Mouse (Mus musculus) MEL (cell line): Measurements from ENCODE around the gene Nfatc4. TPM values are rescaled to one million over a fixed set of nuclear protein-coding genes. Genes with fewer than 3 reads are reported as not detected.

Source experiments
- DNase-seq: peaks from one replicate; pipeline ENCODE4 v3.0.0; 2011; ENCODE audit warnings: low read depth, low spot score
- H3K27ac ChIP-seq: 2 replicates; pipeline ENCODE4 v1.5.1; 2012; ENCODE audit warnings: low read depth, mild to moderate bottlenecking, control low read depth, low read length, moderate library complexity; ENCODE audit not compliant: control insufficient read depth
- H3K27me3 ChIP-seq, 2 experiments: fragments of 150-350 bp in 1 of 2; sonication (generic) in 1 of 2; 2 replicates each; pipeline ENCODE4 v1.6.1; 2012; ENCODE audit warnings: low read length in 2 of 2, mild to moderate bottlenecking in 2 of 2, improper control_type of control experiment in 1 of 2, moderate library complexity in 1 of 2; ENCODE audit not compliant: insufficient read depth in 2 of 2, control insufficient read depth in 1 of 2
- H3K36me3 ChIP-seq, 2 experiments: 2 replicates each; pipeline ENCODE4 v1.6.1; 2012 to 2014; ENCODE audit warnings: low read length in 2 of 2, improper control_type of control experiment in 1 of 2, inconsistent platforms in 1 of 2, mild to moderate bottlenecking in 1 of 2; ENCODE audit not compliant: insufficient read depth in 2 of 2, control insufficient read depth in 1 of 2
- H3K4me1 ChIP-seq, 2 experiments: fragments of 150-350 bp in 1 of 2; sonication (generic) in 1 of 2; 2 replicates each; pipeline ENCODE4 v1.6.1; 2012; ENCODE audit warnings: low read length in 2 of 2, improper control_type of control experiment in 1 of 2, mild to moderate bottlenecking in 1 of 2; ENCODE audit not compliant: insufficient read depth in 2 of 2, control insufficient read depth in 1 of 2
- H3K4me3 ChIP-seq, 2 experiments: fragments of 150-350 bp in 1 of 2; sonication (generic) in 1 of 2; 2 replicates each; pipeline ENCODE4 v1.5.1; 2012; ENCODE audit warnings: low read depth in 2 of 2, low read length in 2 of 2, mild to moderate bottlenecking in 2 of 2, moderate library complexity in 2 of 2, control low read depth in 1 of 2, improper control_type of control experiment in 1 of 2; ENCODE audit not compliant: control insufficient read depth in 1 of 2, insufficient read depth in 1 of 2
- H3K79me2 ChIP-seq: 2 replicates; pipeline ENCODE4 v1.6.1; 2012; ENCODE audit warnings: mild to moderate bottlenecking, low read length, moderate library complexity; ENCODE audit not compliant: control insufficient read depth, poor library complexity, insufficient read depth
- H3K9ac ChIP-seq: 2 replicates; pipeline ENCODE4 v1.6.1; 2012; ENCODE audit warnings: low read depth, mild to moderate bottlenecking, control low read depth, low read length, moderate library complexity; ENCODE audit not compliant: control insufficient read depth, poor library complexity, severe bottlenecking
- H3K9me3 ChIP-seq: fragments of 150-350 bp; sonication (generic); replicated peaks from 2 replicates; pipeline ENCODE4 v1.6.1; 2012; ENCODE audit warnings: mild to moderate bottlenecking, low read length, improper control_type of control experiment, moderate library complexity; ENCODE audit not compliant: insufficient read depth
- CHD1 ChIP-seq: IDR thresholded peaks from 2 replicates; pipeline ENCODE4 v1.6.1; 2012; ENCODE audit warnings: low read depth, mild to moderate bottlenecking, inconsistent platforms, low read length, improper control_type of control experiment
- CHD2 ChIP-seq: IDR thresholded peaks from 2 replicates; pipeline ENCODE4 v1.6.1; 2011; ENCODE audit warnings: low read length, improper control_type of control experiment
- E2F4 ChIP-seq: IDR thresholded peaks from 2 replicates; pipeline ENCODE4 v1.6.1; 2011; ENCODE audit warnings: low read depth, low read length, improper control_type of control experiment, borderline replicate concordance
- ELF1 ChIP-seq: IDR thresholded peaks from 2 replicates; pipeline ENCODE4 v1.6.1; 2014; ENCODE audit warnings: low read depth, mild to moderate bottlenecking, inconsistent platforms, low read length, improper control_type of control experiment, moderate library complexity
- GATA1 ChIP-seq: IDR thresholded peaks from 2 replicates; pipeline ENCODE4 v1.6.1; 2011; ENCODE audit warnings: low read depth, low read length, improper control_type of control experiment
- MAFK ChIP-seq: IDR thresholded peaks from 2 replicates; pipeline ENCODE4 v1.6.1; 2011; ENCODE audit warnings: low read depth, mild to moderate bottlenecking, low read length, improper control_type of control experiment, borderline replicate concordance
- MXI1 ChIP-seq: IDR thresholded peaks from 2 replicates; pipeline ENCODE4 v1.6.1; 2011; ENCODE audit warnings: mild to moderate bottlenecking, low read depth, low read length, improper control_type of control experiment
- MYB ChIP-seq: IDR thresholded peaks from 2 replicates; pipeline ENCODE4 v1.6.1; 2011; ENCODE audit warnings: mild to moderate bottlenecking, low read depth, low read length, improper control_type of control experiment
- NRF1 ChIP-seq: IDR thresholded peaks from 2 replicates; pipeline ENCODE4 v1.6.1; 2014; ENCODE audit warnings: low read depth, mild to moderate bottlenecking, inconsistent platforms, low read length, improper control_type of control experiment, moderate library complexity; ENCODE audit not compliant: poor library complexity, insufficient read depth, severe bottlenecking
- POLR2A ChIP-seq, 2 experiments: IDR thresholded peaks; 2 replicates each; pipeline ENCODE4 v1.6.1; 2011 to 2012; ENCODE audit warnings: low read length in 2 of 2, mild to moderate bottlenecking in 2 of 2, control low read depth in 1 of 2, improper control_type of control experiment in 1 of 2, low read depth in 1 of 2, moderate library complexity in 1 of 2; ENCODE audit not compliant: control insufficient read depth in 1 of 2, insufficient read depth in 1 of 2, poor library complexity in 1 of 2
- RCOR1 ChIP-seq: IDR thresholded peaks from 2 replicates; pipeline ENCODE4 v1.6.1; 2012; ENCODE audit warnings: low read depth, mild to moderate bottlenecking, inconsistent platforms, low read length, improper control_type of control experiment
- TAL1 ChIP-seq: IDR thresholded peaks from 2 replicates; pipeline ENCODE4 v1.6.1; 2012; ENCODE audit warnings: mild to moderate bottlenecking, inconsistent platforms, low read length, moderate library complexity, mixed read lengths
- USF1 ChIP-seq: IDR thresholded peaks from 2 replicates; pipeline ENCODE4 v1.6.1; 2014; ENCODE audit warnings: low read depth, mild to moderate bottlenecking, inconsistent platforms, low read length, improper control_type of control experiment, moderate library complexity
- ZC3H11A ChIP-seq: IDR thresholded peaks from 2 replicates; pipeline ENCODE4 v1.6.1; 2012; ENCODE audit warnings: low read depth, mild to moderate bottlenecking, inconsistent platforms, low read length, improper control_type of control experiment
- ZKSCAN1 ChIP-seq: IDR thresholded peaks from 2 replicates; pipeline ENCODE4 v1.6.1; 2012; ENCODE audit warnings: low read depth, mild to moderate bottlenecking, inconsistent platforms, low read length, improper control_type of control experiment, moderate library complexity
- ZMIZ1 ChIP-seq: IDR thresholded peaks from 2 replicates; pipeline ENCODE4 v1.6.1; 2012; ENCODE audit warnings: low read depth, mild to moderate bottlenecking, inconsistent platforms, low read length, improper control_type of control experiment, moderate library complexity
- ZNF384 ChIP-seq: IDR thresholded peaks from 2 replicates; pipeline ENCODE4 v1.6.1; 2012; ENCODE audit warnings: low read depth, mild to moderate bottlenecking, inconsistent platforms, low read length, improper control_type of control experiment
- polyA plus RNA-seq, 2 experiments: library from polyadenylated mRNA; stranded (reverse) in 1 of 2; unstranded in 1 of 2; fragments of >175 nt in 1 of 2; fragments of >200 nt in 1 of 2; gene quantifications; 2 replicates each; pipeline versions ENCODE4 v1.2.1 to v1.2.4; 2012; ENCODE audit warnings: low replicate concordance in 2 of 2, low read depth in 1 of 2; ENCODE audit not compliant: insufficient read length in 2 of 2, insufficient read depth in 1 of 2, missing spikeins in 1 of 2
- total RNA-seq: library from RNA; depleted of rRNA; stranded (reverse); fragments of 300-350 nt; gene quantifications from 2 replicates; pipeline ENCODE4 v1.2.3, GENCODE M21; 2012

Nfatc4 gene
- total and polyA plus RNA-seq, 3 experiments = 0.27 to 0.71 TPM; not detected in 1

DNA sequence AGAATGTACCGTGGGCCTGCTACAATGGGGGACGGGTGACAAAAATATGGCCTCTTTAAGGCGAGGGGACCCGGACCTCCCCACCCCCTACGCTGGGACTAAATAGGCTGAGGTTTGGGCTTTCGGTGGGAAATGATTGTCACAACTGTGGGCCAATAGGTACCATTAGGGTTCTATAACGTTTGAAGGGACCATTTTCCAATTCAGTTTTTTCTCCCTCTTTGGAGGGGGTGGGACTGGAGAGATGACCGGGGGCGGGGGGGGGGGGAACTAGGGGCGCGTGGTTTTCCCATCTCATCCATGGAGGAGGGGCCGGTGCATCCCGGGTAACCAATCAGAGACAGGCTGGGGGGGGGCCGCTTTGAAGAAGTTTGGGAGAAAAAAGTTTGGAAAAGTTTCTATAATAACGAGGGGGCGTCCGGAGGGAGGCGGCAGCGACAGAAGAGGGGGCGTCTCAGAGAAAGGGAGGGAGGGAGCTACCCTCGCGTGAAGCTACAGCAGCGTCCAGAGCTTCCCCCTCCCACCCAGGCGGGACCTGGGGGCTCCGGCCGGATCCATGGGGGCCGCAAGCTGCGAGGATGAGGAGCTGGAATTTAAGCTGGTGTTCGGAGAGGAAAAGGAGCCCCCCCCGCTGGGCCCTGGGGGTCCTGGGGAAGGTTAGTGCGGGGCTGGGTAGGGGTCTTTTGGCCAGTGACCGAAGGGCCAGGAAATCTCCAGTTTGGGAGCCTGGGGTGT, 1.7 kb downstream of the Nfatc4 start:
- DNase-seq = no peak
- Histone ChIP-seq H3K36me3 (peaks cover 0 to 5% of the 10 kb centered on the region in 2 experiments; a peak in 2 of 4 replicates), H3K27ac (no peak overlapping the region), H3K27me3 (no peaks in the 10 kb centered on the region), H3K4me1 (peaks cover 0 to 13% of the 10 kb centered on the region in 2 experiments; a peak in 2 of 4 replicates), H3K4me3 (no peak overlapping the region), H3K9ac (no peak overlapping the region), H3K79me2 (no peaks in the 10 kb centered on the region; the same call in 1 of the 2 replicates), H3K9me3 (no peaks in the 10 kb centered on the region)
- TF ChIP-seq CHD1 (no peak), RCOR1 (no peak), ZKSCAN1 (no peak), USF1 (no peak), MAFK (no peak), ELF1 (no peak), NRF1 (no peak), CHD2 (no peak), MYB (no peak)

DNA sequence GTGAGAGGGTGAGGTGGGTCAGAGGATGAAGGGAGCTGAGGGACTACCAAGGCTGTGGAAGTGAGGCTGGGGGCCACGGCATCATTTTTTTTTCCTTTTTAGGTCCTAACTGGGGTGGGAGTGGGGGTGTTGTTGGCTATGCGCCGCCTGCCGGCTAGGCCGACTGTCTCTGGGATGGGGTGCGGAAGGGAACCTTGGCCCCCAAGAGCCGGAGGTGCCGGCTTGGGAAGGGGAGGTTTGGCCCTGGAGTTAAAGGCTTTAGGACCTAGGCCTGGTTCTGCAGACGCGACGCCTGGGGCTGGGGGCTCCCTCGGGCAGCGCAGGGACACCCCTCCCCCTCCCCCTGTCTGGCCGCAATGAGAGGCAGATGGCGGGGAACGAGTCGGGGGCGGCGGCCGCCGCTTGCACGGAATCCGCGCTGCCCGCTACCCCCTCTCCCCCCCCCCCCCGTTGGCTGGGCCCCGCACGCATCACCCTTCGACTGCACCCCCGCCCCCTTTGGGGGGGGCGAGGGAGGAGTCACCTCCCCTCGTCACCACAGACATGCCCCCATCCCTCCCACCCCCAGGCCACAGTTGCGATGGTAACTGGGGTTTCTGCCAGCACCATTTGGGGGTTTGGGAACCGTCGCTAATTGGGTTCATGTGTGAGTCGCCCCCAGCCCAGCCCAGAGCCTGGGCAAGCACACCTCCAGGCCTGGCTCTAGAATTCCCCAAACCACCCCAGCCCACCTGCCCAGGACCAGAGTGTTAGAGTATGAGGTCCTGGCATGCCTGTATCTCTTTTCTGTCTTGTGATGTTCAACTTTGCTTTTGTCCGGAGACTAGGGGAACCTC, 2.5 kb downstream of the Nfatc4 start:
- DNase-seq = no peak
- H3K4me1 ChIP-seq = peaks cover 0 to 13% of the 10 kb centered on the region in 2 experiments; a peak in 2 of 4 replicates
- no peak for TF ChIP-seq POLR2A (IDR thresholded peaks at IDR 0.05; ENCODE audit: control insufficient read depth in 1 of 2, insufficient read depth in 1 of 2, low read depth in 1 of 2, low read length in 2 of 2, poor library complexity in 1 of 2)
- no peak for TF ChIP-seq ELF1
- no peak for TF ChIP-seq ZC3H11A
- H3K36me3 ChIP-seq = peaks cover 0 to 5% of the 10 kb centered on the region in 2 experiments; a peak in 2 of 4 replicates
- H3K9ac ChIP-seq = no peak overlapping the region
- H3K27me3 ChIP-seq = no peaks in the 10 kb centered on the region
- no peaks in the 10 kb centered on the region for H3K9me3 ChIP-seq
- no peaks in the 10 kb centered on the region; the same call in 1 of the 2 replicates for H3K79me2 ChIP-seq
- no peak overlapping the region for H3K27ac ChIP-seq
- no peak overlapping the region for H3K4me3 ChIP-seq

DNA sequence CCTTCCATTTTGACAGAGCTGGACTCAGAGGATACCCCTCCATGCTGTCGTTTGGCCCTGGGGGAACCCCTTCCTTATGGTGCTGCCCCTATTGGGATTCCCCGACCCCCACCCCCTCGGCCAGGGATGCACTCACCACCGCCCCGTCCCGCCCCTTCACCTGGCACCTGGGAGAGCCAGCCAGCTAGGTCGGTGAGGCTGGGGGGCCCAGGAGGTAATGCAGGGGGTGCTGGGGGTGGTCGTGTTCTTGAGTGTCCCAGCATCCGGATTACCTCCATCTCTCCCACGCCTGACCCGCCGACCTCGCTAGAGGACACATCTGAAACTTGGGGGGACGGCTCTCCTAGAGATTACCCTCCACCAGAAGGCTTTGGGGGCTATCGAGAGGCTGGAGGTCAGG, 3.2 kb downstream of the Nfatc4 start:
- Histone ChIP-seq H3K9me3 (no peaks in the 10 kb centered on the region), H3K27ac (no peak overlapping the region), H3K4me1 (peaks cover 0 to 14% of the 10 kb centered on the region in 2 experiments; a peak in 2 of 4 replicates), H3K9ac (no peak overlapping the region), H3K27me3 (no peaks in the 10 kb centered on the region)
- TF ChIP-seq USF1 (no peak), CHD2 (no peak), E2F4 (no peak), TAL1 (no peak), ZMIZ1 (no peak), GATA1 (no peak), CHD1 (no peak), POLR2A (IDR thresholded peaks at IDR 0.05; ENCODE audit: control insufficient read depth in 1 of 2, insufficient read depth in 1 of 2, low read depth in 1 of 2, low read length in 2 of 2, poor library complexity in 1 of 2) (no peak), MAFK (no peak), MXI1 (no peak), ZNF384 (no peak)
- TF ChIP-seq, all 39 proteins: peak for 0
- H3K79me2 ChIP-seq = no peaks in the 10 kb centered on the region; the same call in 1 of the 2 replicates
- H3K36me3 ChIP-seq = peaks cover 0 to 5% of the 10 kb centered on the region in 2 experiments; a peak in 2 of 4 replicates
- no peak overlapping the region for H3K4me3 ChIP-seq
- DNase-seq = no peak
